Mouse (Mus musculus): Measurements from ENCODE around the gene Dnah5. TPM values are rescaled to one million over a fixed set of nuclear protein-coding genes. Genes with fewer than 3 reads are reported as not detected.
"Not testable (repeated sequence)": the region's sequence is repeated elsewhere in the genome, so short reads cannot be mapped to it uniquely, and the experiment has no call there.

Gene Dnah5
- polyA plus RNA-seq, 1 experiment from 2014 or later: 0.08 TPM

GRCm38 (mm10) chr15:28313451-28313850 is 109.9 kb downstream of the Dnah5 start:
- Histone ChIP-seq H3K4me2 (no peak overlapping the region), H3K4me1 (replicated peaks) (0 out of 2 replicates have a peak, but pooled peaks cover 4% of the 10 kb centered on the region), H3K27me3 (peaks cover 12% of the 10 kb centered on the region; the same call in 1 of the 2 replicates), H3K9me3 (no peaks in the 10 kb centered on the region), H3K36me3 (no peaks in the 10 kb centered on the region), H3K9ac (no peak overlapping the region), H3K4me3 (no peak overlapping the region), H3K27ac (replicated peaks) (no peak overlapping the region)
- 80% methylated on average over 14 of the region's 14 CpGs for WGBS
- ATAC-seq (ENCODE audit: low read depth): no peak

GRCm38 (mm10) chr15:28315812-28316528 is 112.4 kb downstream of the Dnah5 start:
- H3K27ac ChIP-seq (replicated peaks): no peak overlapping the region
- H3K9me3 ChIP-seq: no peaks in the 10 kb centered on the region
- H3K27me3 ChIP-seq: peaks cover 12% of the 10 kb centered on the region; the same call in 1 of the 2 replicates
- 0 out of 2 replicates have a peak, but pooled peaks cover 4% of the 10 kb centered on the region for H3K4me1 ChIP-seq (replicated peaks)
- H3K4me3 ChIP-seq: no peak overlapping the region
- H3K4me2 ChIP-seq: peak overlapping the region; percentile 26
- peak; percentile 59; the same call in 1 of the 2 replicates for ATAC-seq (ENCODE audit: low read depth)
- H3K36me3 ChIP-seq: no peaks in the 10 kb centered on the region
- H3K9ac ChIP-seq: no peak overlapping the region
- WGBS: 25% methylated on average over 6 of the region's 6 CpGs

- Histone ChIP-seq H3K9me3 (no peaks in the 10 kb centered on the region), H3K4me3 (no peak overlapping the region), H3K9ac (no peak overlapping the region), H3K36me3 (no peaks in the 10 kb centered on the region), H3K27ac (replicated peaks) (no peak overlapping the region), H3K4me2 (no peak overlapping the region), H3K27me3 (no peaks in the 10 kb centered on the region), H3K4me1 (replicated peaks) (no peaks in the 10 kb centered on the region)
- ATAC-seq (ENCODE audit: low read depth): no peak
- 90% methylated on average over 7 of the region's 7 CpGs for WGBS
Observed at GRCm38 (mm10) chr15:28322533-28322932, 119.0 kb downstream of the Dnah5 start.

- WGBS: 51% methylated on average over 7 of the region's 7 CpGs
- no peak overlapping the region for H3K9ac ChIP-seq
- ATAC-seq (ENCODE audit: low read depth): no peak
Observed at GRCm38 (mm10) chr15:28326985-28327384, 123.4 kb downstream of the Dnah5 start.

GRCm38 (mm10) chr15:28327441-28327840 is 123.9 kb downstream of the Dnah5 start:
- no peak for ATAC-seq (ENCODE audit: low read depth)
- Histone ChIP-seq H3K27me3 (no peaks in the 10 kb centered on the region), H3K9me3 (no peaks in the 10 kb centered on the region), H3K4me3 (no peak overlapping the region), H3K27ac (replicated peaks) (no peak overlapping the region), H3K36me3 (no peaks in the 10 kb centered on the region), H3K9ac (no peak overlapping the region), H3K4me1 (replicated peaks) (no peaks in the 10 kb centered on the region), H3K4me2 (no peak overlapping the region)
- WGBS: 87% methylated on average over 9 of the region's 9 CpGs

More at GRCm38 (mm10) chr15:28326985-28327384, 123.4 kb downstream of the Dnah5 start:
- Histone ChIP-seq H3K4me3 (no peak overlapping the region), H3K36me3 (no peaks in the 10 kb centered on the region), H3K4me2 (no peak overlapping the region), H3K27me3 (no peaks in the 10 kb centered on the region), H3K27ac (replicated peaks) (no peak overlapping the region), H3K4me1 (replicated peaks) (no peaks in the 10 kb centered on the region), H3K9me3 (no peaks in the 10 kb centered on the region)

- Histone ChIP-seq H3K9me3 (no peaks in the 10 kb centered on the region), H3K4me1 (replicated peaks) (no peaks in the 10 kb centered on the region), H3K27me3 (no peaks in the 10 kb centered on the region), H3K4me3 (no peak overlapping the region), H3K9ac (no peak overlapping the region), H3K27ac (replicated peaks) (no peak overlapping the region), H3K36me3 (no peaks in the 10 kb centered on the region), H3K4me2 (no peak overlapping the region)
- 17% methylated on average over 4 of the region's 4 CpGs for WGBS
- no peak for ATAC-seq (ENCODE audit: low read depth)
Observed at GRCm38 (mm10) chr15:28341151-28341550, 137.6 kb downstream of the Dnah5 start.

GRCm38 (mm10) chr15:28367561-28367960 is 164.0 kb downstream of the Dnah5 start:
- Histone ChIP-seq H3K9me3 (no peaks in the 10 kb centered on the region), H3K27ac (replicated peaks) (no peak overlapping the region), H3K36me3 (no peaks in the 10 kb centered on the region), H3K27me3 (no peaks in the 10 kb centered on the region), H3K4me3 (no peak overlapping the region), H3K9ac (no peak overlapping the region), H3K4me2 (no peak overlapping the region), H3K4me1 (replicated peaks) (no peaks in the 10 kb centered on the region)
- WGBS: 81% methylated on average over 11 of the region's 11 CpGs
- ATAC-seq (ENCODE audit: low read depth): no peak

GRCm38 (mm10) chr15:28370431-28370830 is 166.9 kb downstream of the Dnah5 start:
- 83% methylated on average over 6 of the region's 6 CpGs for WGBS
- Histone ChIP-seq H3K4me3 (no peak overlapping the region), H3K4me1 (replicated peaks) (no peaks in the 10 kb centered on the region)

GRCm38 (mm10) chr15:28371506-28371905 is 168.0 kb downstream of the Dnah5 start:
- no peak for ATAC-seq (ENCODE audit: low read depth)
- Histone ChIP-seq H3K4me1 (replicated peaks) (no peaks in the 10 kb centered on the region), H3K9ac (no peak overlapping the region), H3K27ac (replicated peaks) (no peak overlapping the region), H3K36me3 (no peaks in the 10 kb centered on the region), H3K4me2 (no peak overlapping the region), H3K9me3 (no peaks in the 10 kb centered on the region), H3K4me3 (no peak overlapping the region), H3K27me3 (no peaks in the 10 kb centered on the region)
- 68% methylated on average over 2 of the region's 2 CpGs for WGBS

More at GRCm38 (mm10) chr15:28370431-28370830, 166.9 kb downstream of the Dnah5 start:
- H3K27ac ChIP-seq (replicated peaks): no peak overlapping the region
- no peaks in the 10 kb centered on the region for H3K27me3 ChIP-seq
- H3K4me2 ChIP-seq: no peak overlapping the region
- H3K36me3 ChIP-seq: no peaks in the 10 kb centered on the region
- no peaks in the 10 kb centered on the region for H3K9me3 ChIP-seq
- H3K9ac ChIP-seq: no peak overlapping the region
- no peak for ATAC-seq (ENCODE audit: low read depth)

GRCm38 (mm10) chr15:28374394-28374793 is 170.8 kb downstream of the Dnah5 start:
- Histone ChIP-seq H3K9ac (no peak overlapping the region), H3K4me2 (no peak overlapping the region), H3K9me3 (no peaks in the 10 kb centered on the region), H3K27ac (replicated peaks) (no peak overlapping the region), H3K36me3 (no peaks in the 10 kb centered on the region), H3K4me3 (no peak overlapping the region), H3K27me3 (no peaks in the 10 kb centered on the region), H3K4me1 (replicated peaks) (no peaks in the 10 kb centered on the region)
- WGBS: 92% methylated on average over 1 of the region's 1 CpGs
- ATAC-seq (ENCODE audit: low read depth): no peak

- no peak overlapping the region for H3K9ac ChIP-seq
- no peaks in the 10 kb centered on the region for H3K36me3 ChIP-seq
- 58% methylated on average over 3 of the region's 3 CpGs for WGBS
- no peak overlapping the region for H3K4me2 ChIP-seq
- H3K27me3 ChIP-seq: no peaks in the 10 kb centered on the region
- H3K4me3 ChIP-seq: no peak overlapping the region
- no peak overlapping the region for H3K27ac ChIP-seq (replicated peaks)
- ATAC-seq (ENCODE audit: low read depth): peak; percentile 11; the same call in 1 of the 2 replicates
- no peaks in the 10 kb centered on the region for H3K4me1 ChIP-seq (replicated peaks)
- H3K9me3 ChIP-seq: no peaks in the 10 kb centered on the region
Observed at GRCm38 (mm10) chr15:28380909-28381308, 177.4 kb downstream of the Dnah5 start.

- not testable (repeated sequence) for H3K4me1 ChIP-seq (replicated peaks); ATAC-seq (ENCODE audit: low read depth); H3K36me3 ChIP-seq; H3K4me3 ChIP-seq; H3K9me3 ChIP-seq; H3K4me2 ChIP-seq; H3K9ac ChIP-seq; H3K27me3 ChIP-seq; H3K27ac ChIP-seq (replicated peaks)
Observed at GRCm38 (mm10) chr15:28393723-28394122, 190.2 kb downstream of the Dnah5 start.

GRCm38 (mm10) chr15:28395481-28395880 is 191.9 kb downstream of the Dnah5 start:
- ATAC-seq (ENCODE audit: low read depth): no peak
- Histone ChIP-seq H3K27me3 (no peaks in the 10 kb centered on the region), H3K36me3 (no peaks in the 10 kb centered on the region), H3K9me3 (no peaks in the 10 kb centered on the region), H3K4me1 (replicated peaks) (0 out of 2 replicates have a peak, but pooled peaks cover 5% of the 10 kb centered on the region), H3K27ac (replicated peaks) (no peak overlapping the region), H3K4me2 (no peak overlapping the region), H3K9ac (no peak overlapping the region), H3K4me3 (no peak overlapping the region)
- 86% methylated on average over 4 of the region's 4 CpGs for WGBS

All from neural tube, embryonic 13.5 days (tissue).